In the genomic region with DNA sequence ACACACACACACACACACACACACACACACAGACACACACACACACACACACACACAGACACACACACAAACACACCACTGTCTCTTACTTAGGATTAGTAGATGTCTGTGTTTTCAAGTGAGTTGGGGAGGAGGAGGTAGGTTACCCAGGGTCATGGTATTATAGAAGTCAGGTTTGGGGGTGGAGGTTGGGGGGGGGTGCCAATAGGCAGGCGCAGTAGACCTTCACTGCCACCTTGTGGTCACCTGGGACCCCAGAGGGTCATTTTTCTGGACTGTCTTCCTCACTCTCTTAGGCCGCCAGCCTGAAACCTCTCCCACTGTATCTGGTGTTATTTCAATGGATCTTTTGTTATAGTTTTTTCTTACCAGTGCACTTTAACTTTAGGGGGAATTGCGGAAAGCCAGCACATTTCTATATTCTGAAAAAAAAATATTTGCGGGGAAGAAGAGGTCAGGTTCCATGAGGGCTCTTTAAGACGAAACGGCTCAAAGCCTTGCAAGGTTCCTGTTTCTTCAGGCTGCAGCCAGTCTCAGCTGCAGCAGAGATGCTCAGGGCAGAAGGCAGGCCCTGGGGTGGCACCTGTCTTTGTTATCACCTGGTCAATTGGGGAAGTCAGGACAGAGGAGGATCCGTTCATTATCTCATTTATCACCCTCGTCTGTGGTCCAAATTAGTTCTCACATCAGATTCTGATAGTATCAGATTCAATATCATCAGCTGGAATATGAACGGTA, we compare ENCODE assay signal across 9 mouse cellular contexts. TPM values are rescaled to one million over a fixed set of nuclear protein-coding genes. Genes with fewer than 3 reads are reported as not detected.
DNase-seq lines count a peak whose midpoint lies in the region; ATAC-seq and TF ChIP-seq lines count a peak whose summit lies in the region.
"Had no signal": no experiment of that assay in that cellular context is flagged by ENCODE, and none has a peak within 500 bp of the region (broad histone marks: within the 10 kb centered on the region; RNA-seq: fewer than 3 reads in every experiment).

No protein-coding gene starts in this region.

- no peaks in the 10 kb centered on the region for H3K36me3 ChIP-seq in liver, postnatal 0 days (replicated peaks; ENCODE audit: insufficient read depth, low read length)
- H3K36me3 ChIP-seq in liver, embryonic 12.5 days: no peaks in the 10 kb centered on the region

- ATAC-seq in liver, postnatal 0 days: no peak
- no peak for ATAC-seq in liver, embryonic 12.5 days

- no peak for TF ChIP-seq EP300 in liver, postnatal 0 days (IDR thresholded peaks at IDR 0.05; ENCODE audit: low read depth)

- peak; percentile 49 to 77 for DNase-seq in cerebellum, postnatal 14 days
- no peak for DNase-seq in cerebellum, adult 9-10 months
- DNase-seq in liver, postnatal 0 days: no peak
- DNase-seq in embryo, embryonic 10.5 days (ENCODE audit: low spot score): peak; percentile 63
- peak; percentile 12 for DNase-seq in lung, postnatal 36 days
- no peak for DNase-seq in urinary bladder, adult 2 months (ENCODE audit: low spot score)
- no peak for DNase-seq in frontal cortex, postnatal 14 days (ENCODE audit: low spot score in 2 of 2)

- H3K9ac ChIP-seq in liver, postnatal 0 days (replicated peaks): no peak overlapping the region
- H3K9ac ChIP-seq in liver, embryonic 12.5 days: no peak overlapping the region

- no peak overlapping the region for H3K4me2 ChIP-seq in liver, postnatal 0 days (ENCODE audit: low read depth, low read length)
- H3K4me2 ChIP-seq in liver, embryonic 12.5 days: no peak overlapping the region

- no peak overlapping the region for H3K4me3 ChIP-seq in liver, postnatal 0 days (ENCODE audit: low read depth, low read length)
- H3K4me3 ChIP-seq in liver, embryonic 12.5 days: no peak overlapping the region

- TF ChIP-seq CTCF in liver, postnatal 0 days (IDR thresholded peaks at IDR 0.05; ENCODE audit: low read depth): peak; percentile 40

- no peaks in the 10 kb centered on the region for H3K4me1 ChIP-seq in liver, postnatal 0 days (ENCODE audit: insufficient read depth)
- no peaks in the 10 kb centered on the region for H3K4me1 ChIP-seq in liver, embryonic 12.5 days

- 51% methylated on average over 9 of the region's 9 CpGs for WGBS in liver, postnatal 0 days (ENCODE audit: insufficient replicate concordance)
- 52% methylated on average over 9 of the region's 9 CpGs for WGBS in liver, embryonic 12.5 days (ENCODE audit: insufficient replicate concordance)

- H3K27me3 ChIP-seq in liver, postnatal 0 days (ENCODE audit: insufficient read depth, low read length): no peaks in the 10 kb centered on the region
- no peaks in the 10 kb centered on the region for H3K27me3 ChIP-seq in liver, embryonic 12.5 days (replicated peaks)

- no peaks in the 10 kb centered on the region for H3K9me3 ChIP-seq in liver, postnatal 0 days (ENCODE audit: low read length)
- no peaks in the 10 kb centered on the region for H3K9me3 ChIP-seq in liver, embryonic 12.5 days (replicated peaks)

- no peak overlapping the region for H3K27ac ChIP-seq in liver, postnatal 0 days (ENCODE audit: low read depth)
- no peak overlapping the region for H3K27ac ChIP-seq in liver, embryonic 12.5 days
- H3K27ac ChIP-seq: macrophage had no signal

RNA-seq across cellular contexts. Expression of a gene that starts 33.3 kb away (rescaled TPM):
- polyA plus RNA-seq in liver, postnatal 0 days (2015; fragmentation: Nextera tagmentation; extraction: Ambion mirVana): not detected in 2 replicates
- 0.04 TPM in 1 of 2 replicates, not detected in the other for polyA plus RNA-seq in liver, embryonic 12.5 days (2016; fragmentation: Nextera tagmentation; extraction: Ambion mirVana)
- 0.07 and 0.12 TPM in 2 replicates for polyA plus RNA-seq in urinary bladder, adult 2 months (2012; rRNA removed)
- polyA plus RNA-seq: macrophage had no signal

Comparison
In these comparisons a context has a peak if more than half of its experiments do, and no peak if none do; other contexts are left out.
1. DNase-seq: peak in cerebellum, postnatal 14 days (2 of 2), embryo, embryonic 10.5 days (single experiment) and lung, postnatal 36 days (single experiment); none in cerebellum, adult 9-10 months (single experiment), liver, postnatal 0 days (single experiment), urinary bladder, adult 2 months (single experiment) and frontal cortex, postnatal 14 days (0 of 2).